Mouse (Mus musculus): ENCODE data around the gene Fcgrt.
"Not testable (repeated sequence)": the region's sequence is repeated elsewhere in the genome, so short reads cannot be mapped to it uniquely, and the experiment has no call there.

Gene Fcgrt

DNA sequence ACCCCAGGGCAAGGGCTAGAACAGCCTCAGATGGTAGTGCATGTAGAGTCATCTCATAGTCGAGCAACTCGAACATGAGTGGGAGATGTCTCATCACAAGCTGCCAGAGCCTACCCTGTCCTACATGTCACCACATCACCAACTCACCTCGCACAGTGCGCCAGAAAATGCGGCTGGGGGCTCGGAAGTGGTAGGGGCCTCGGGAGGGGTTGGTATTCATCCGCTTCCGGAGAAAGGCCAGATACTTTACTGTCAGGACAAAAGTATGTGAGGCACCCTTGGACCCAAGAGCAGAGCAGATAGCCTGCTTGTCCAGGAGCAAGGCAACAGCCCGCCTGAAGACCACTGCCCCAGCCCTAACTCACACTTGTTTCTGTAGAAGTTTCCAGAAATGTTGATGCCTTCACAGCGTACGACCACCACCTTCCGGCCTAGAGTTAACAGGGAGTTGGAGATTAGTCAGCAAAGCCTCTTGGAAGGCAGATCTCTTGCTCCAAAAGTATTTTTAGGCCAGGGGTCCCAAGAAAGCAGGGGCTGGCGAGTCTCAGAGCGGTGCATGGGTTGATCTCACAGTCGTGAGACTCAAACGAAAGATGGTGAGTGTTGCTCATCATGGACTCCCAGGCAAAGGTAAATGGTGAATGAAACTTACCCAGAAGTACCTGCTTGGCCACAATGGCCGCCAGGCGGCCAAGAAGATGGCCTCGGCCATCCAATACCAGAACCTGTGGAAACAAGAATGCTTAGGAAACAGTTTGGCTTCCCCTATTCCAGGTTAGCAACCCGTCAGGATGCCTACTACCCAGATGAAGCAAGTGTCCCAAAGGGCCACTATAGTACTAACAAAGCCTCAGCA is 23.4 kb upstream of the Fcgrt start:
- H3K27me3 ChIP-seq (ENCODE audit: insufficient read depth, low read length): no peaks in the 10 kb centered on the region
- TF ChIP-seq CTCF (conservative IDR thresholded peaks at IDR 0.05; ENCODE audit: low read length) (peak; percentile 21; the same call in 1 of the 2 replicates), POU5F1 (IDR thresholded peaks at IDR 0.05; ENCODE audit: borderline replicate concordance, low read length) (no peak), NANOG (IDR thresholded peaks at IDR 0.05; ENCODE audit: borderline replicate concordance, low read length) (no peak)
- peak overlapping the region; percentile 92 for H3K4me3 ChIP-seq (replicated peaks; ENCODE audit: low read length)
- peaks cover 45% of the 10 kb centered on the region for H3K36me3 ChIP-seq (ENCODE audit: insufficient read depth, low read length)
- H3K4me1 ChIP-seq (replicated peaks; ENCODE audit: low read depth, low read length): peaks cover 32% of the 10 kb centered on the region
- no peaks in the 10 kb centered on the region for H3K9me3 ChIP-seq (ENCODE audit: low read length)

DNA sequence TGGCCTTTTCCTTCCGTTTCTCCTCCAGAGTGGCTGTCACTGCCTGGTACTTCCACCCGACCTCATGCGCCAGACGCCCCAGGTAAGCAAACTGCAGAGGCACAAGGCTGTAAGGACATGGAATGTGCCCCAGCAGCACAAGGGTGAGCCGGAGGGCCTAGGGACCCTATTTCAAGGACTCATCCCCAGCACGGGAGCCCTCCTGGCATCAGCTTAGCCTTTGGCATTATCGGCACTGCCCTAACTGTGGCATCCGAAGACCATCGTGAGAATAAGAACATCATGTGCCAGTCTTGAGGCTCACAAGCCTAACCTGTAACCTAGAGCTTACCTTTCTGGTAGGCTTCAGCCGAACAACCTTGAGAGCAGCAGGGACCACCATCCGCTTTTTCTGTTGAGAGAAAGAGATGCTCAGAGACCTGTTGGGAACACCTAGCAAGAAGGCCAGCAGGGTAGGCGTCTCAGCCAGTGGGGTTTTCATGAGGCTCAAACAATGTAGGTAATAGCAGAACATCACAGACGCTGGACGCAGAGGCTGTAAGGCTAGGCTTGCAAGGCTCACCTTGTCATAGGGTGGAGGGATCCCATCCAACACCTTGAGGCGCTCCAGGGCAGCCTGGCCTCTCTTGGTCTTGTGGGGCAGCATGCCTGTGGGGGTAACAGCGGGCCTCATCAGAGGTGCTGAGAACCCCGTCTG is 22.6 kb upstream of the Fcgrt start:
- Histone ChIP-seq H3K27me3 (ENCODE audit: insufficient read depth, low read length) (no peaks in the 10 kb centered on the region), H3K36me3 (ENCODE audit: insufficient read depth, low read length) (peaks cover 53% of the 10 kb centered on the region), H3K4me3 (replicated peaks; ENCODE audit: low read length) (peak overlapping the region; percentile 92), H3K4me1 (replicated peaks; ENCODE audit: low read depth, low read length) (peaks cover 32% of the 10 kb centered on the region), H3K9me3 (ENCODE audit: low read length) (no peaks in the 10 kb centered on the region)
- TF ChIP-seq NANOG (IDR thresholded peaks at IDR 0.05; ENCODE audit: borderline replicate concordance, low read length) (no peak), POU5F1 (IDR thresholded peaks at IDR 0.05; ENCODE audit: borderline replicate concordance, low read length) (no peak), CTCF (conservative IDR thresholded peaks at IDR 0.05; ENCODE audit: low read length) (no peak)

DNA sequence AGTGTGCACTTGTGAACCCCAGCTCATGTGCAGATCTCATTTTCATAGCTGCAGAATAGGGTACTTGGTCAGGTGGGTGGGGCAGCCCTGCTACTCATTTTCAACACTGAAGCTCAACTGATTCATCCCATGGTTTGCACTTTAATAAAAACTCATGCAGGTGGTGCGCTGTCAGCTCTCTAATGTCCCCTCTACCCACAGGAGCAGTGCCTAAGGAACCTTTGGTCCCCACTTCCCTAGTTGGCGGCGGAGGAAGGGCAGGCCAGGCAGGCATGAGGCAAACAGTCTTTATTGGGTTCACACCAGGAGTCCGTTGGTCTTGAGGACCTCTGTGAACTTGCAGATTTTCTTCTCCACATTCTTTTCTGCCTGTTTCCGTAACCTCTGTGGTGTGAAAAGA is 22.0 kb upstream of the Fcgrt start:
- Histone ChIP-seq H3K4me1 (replicated peaks; ENCODE audit: low read depth, low read length) (peaks cover 32% of the 10 kb centered on the region), H3K4me3 (replicated peaks; ENCODE audit: low read length) (peak overlapping the region; percentile 92), H3K36me3 (ENCODE audit: insufficient read depth, low read length) (peaks cover 60% of the 10 kb centered on the region)
- H3K27me3 ChIP-seq (ENCODE audit: insufficient read depth, low read length); H3K9me3 ChIP-seq (ENCODE audit: low read length): not testable (repeated sequence)

DNA sequence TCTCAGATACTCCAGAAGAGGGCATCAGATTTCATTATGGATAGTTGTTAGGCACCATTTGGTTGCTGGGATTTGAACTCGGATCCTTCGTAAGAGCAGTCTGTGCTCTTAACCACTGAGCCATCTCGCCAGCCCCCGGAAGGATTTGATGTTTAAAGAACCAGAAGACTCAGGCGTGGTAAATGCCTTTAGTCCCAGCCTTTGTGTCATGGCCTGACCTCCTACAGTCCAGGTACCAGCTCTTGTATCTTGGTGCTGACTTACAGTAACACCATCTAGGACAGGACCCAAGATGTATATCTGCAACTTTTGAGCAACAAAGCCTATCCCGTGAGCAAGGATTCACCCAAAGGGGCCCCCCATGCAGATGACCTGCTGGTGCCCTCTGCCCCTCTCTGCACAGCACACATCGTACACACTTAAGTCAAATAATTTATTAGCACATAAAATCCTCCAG is 21.5 kb upstream of the Fcgrt start:
- no peaks in the 10 kb centered on the region for H3K9me3 ChIP-seq (ENCODE audit: low read length)
- H3K27me3 ChIP-seq (ENCODE audit: insufficient read depth, low read length): no peaks in the 10 kb centered on the region
- peaks cover 64% of the 10 kb centered on the region for H3K36me3 ChIP-seq (ENCODE audit: insufficient read depth, low read length)
- peak overlapping the region; percentile 92 for H3K4me3 ChIP-seq (replicated peaks; ENCODE audit: low read length)
- no peak for TF ChIP-seq NANOG (IDR thresholded peaks at IDR 0.05; ENCODE audit: borderline replicate concordance, low read length)
- no peak for TF ChIP-seq POU5F1 (IDR thresholded peaks at IDR 0.05; ENCODE audit: borderline replicate concordance, low read length)
- no peak for TF ChIP-seq CTCF (conservative IDR thresholded peaks at IDR 0.05; ENCODE audit: low read length)
- peaks cover 32% of the 10 kb centered on the region for H3K4me1 ChIP-seq (replicated peaks; ENCODE audit: low read depth, low read length)

DNA sequence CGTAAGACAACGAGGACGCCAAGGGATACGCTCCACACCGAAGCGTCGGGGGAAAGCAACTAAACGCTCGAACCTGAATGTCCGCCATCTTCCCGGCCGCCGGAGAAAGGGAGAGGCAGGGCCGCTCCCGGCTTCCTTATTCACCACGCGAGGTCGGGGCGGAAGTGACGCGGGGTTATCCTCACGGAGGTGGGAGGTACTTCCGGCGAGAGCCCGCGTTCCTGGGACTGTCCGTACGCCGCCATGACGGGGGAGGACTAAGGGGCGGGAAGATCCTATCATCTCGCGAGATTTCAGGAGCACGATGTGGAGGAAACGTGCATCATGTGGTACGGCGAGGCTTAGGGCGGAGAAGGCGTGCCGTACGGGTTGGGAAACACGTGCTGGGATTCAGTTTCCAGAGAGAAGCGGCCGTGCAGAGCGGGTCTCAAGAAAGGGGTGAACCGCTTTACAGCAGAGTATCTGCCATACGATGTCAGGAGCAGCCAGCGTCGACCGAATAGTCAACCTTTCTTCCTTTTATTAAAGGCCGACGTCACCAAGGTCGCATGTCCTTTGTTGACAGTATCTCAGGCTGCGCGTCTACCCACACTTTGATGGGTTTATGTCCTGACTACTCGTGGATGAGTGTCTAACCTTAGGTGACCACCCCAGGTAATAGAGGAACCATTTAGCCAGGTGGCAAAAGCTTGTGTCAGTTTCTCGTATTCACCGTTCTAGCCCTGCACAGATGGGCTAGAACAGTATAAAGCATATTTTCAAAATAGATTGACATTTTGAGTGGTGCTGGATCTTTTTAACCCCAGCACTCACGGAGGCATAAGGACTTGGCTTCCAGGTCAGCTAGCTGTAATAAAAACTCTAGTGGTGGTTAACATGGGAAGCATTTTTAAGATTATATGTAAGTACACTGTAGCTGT is 20.8 kb upstream of the Fcgrt start, which contains the start of gene Rps11:
Gene Rps11, minus strand, starts transcription at position 216 of the 920 bp plus-strand sequence.
- H3K27me3 ChIP-seq (ENCODE audit: insufficient read depth, low read length): no peaks in the 10 kb centered on the region
- H3K4me1 ChIP-seq (replicated peaks; ENCODE audit: low read depth, low read length): peaks cover 32% of the 10 kb centered on the region
- H3K36me3 ChIP-seq (ENCODE audit: insufficient read depth, low read length): peaks cover 71% of the 10 kb centered on the region
- peak within 1 kb of the TSS; percentile 98 for H3K4me3 ChIP-seq (replicated peaks; ENCODE audit: low read length)
- no peaks in the 10 kb centered on the region for H3K9me3 ChIP-seq (ENCODE audit: low read length)
- TF ChIP-seq NANOG (IDR thresholded peaks at IDR 0.05; ENCODE audit: borderline replicate concordance, low read length) (no peak), POU5F1 (IDR thresholded peaks at IDR 0.05; ENCODE audit: borderline replicate concordance, low read length) (no peak), CTCF (conservative IDR thresholded peaks at IDR 0.05; ENCODE audit: low read length) (no peak)

DNA sequence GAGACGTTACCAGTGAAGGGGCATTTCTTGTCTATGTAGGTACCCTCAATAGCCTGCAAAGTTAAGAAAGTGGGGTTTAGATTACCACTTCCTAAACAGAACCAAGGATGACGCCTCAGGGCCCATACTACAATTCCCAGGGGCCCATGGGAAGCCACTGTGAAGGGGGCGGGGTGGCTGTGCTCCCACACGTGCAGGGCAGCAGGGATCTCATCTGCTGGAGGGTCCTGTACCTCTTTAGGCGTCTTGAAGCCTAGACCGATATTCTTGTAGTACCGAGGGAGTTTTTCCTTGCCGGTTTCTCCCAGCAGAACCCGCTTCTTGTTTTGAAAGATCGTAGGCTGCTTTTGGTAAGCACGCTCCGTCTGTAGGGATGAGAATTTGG is 19.5 kb upstream of the Fcgrt start:
- TF ChIP-seq POU5F1 (IDR thresholded peaks at IDR 0.05; ENCODE audit: borderline replicate concordance, low read length): no peak
- no peak for TF ChIP-seq CTCF (conservative IDR thresholded peaks at IDR 0.05; ENCODE audit: low read length)
- no peak for TF ChIP-seq NANOG (IDR thresholded peaks at IDR 0.05; ENCODE audit: borderline replicate concordance, low read length)
- Histone ChIP-seq H3K9me3 (ENCODE audit: low read length) (no peaks in the 10 kb centered on the region), H3K27me3 (ENCODE audit: insufficient read depth, low read length) (no peaks in the 10 kb centered on the region), H3K36me3 (ENCODE audit: insufficient read depth, low read length) (peaks cover 80% of the 10 kb centered on the region), H3K4me1 (replicated peaks; ENCODE audit: low read depth, low read length) (peaks cover 45% of the 10 kb centered on the region), H3K4me3 (replicated peaks; ENCODE audit: low read length) (peak overlapping the region; percentile 98)

DNA sequence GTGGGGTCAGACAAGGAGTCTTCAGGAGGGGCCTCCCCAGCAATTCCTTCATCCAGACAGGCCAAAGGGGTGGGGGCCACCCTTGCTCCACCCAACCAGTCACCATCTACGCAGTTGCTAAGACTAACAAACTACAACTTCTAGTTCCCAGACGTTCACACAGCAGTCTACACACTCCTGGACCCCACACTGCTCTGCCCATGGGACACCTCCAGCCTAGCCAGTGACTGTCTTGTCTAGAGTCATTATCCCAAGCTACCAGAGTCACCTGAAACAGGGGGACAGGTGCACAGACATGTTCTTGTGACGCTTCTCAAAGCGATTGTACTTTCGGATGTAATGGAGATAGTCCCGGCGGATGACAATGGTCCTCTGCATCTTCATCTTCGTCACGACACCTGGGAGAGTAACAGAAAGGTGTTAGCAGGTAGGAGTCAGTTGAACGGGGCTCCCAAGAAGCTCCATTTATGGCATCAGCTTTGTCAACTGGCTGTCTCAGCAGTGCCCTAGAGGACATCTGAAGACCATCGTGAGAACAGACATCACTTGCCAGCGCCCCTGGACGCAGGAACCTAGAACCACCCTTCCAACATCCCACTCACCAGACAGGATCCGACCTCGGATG is 19.0 kb upstream of the Fcgrt start:
- Histone ChIP-seq H3K27me3 (ENCODE audit: insufficient read depth, low read length) (no peaks in the 10 kb centered on the region), H3K4me3 (replicated peaks; ENCODE audit: low read length) (peak overlapping the region; percentile 98), H3K36me3 (ENCODE audit: insufficient read depth, low read length) (peaks cover 80% of the 10 kb centered on the region), H3K4me1 (replicated peaks; ENCODE audit: low read depth, low read length) (peaks cover 50% of the 10 kb centered on the region), H3K9me3 (ENCODE audit: low read length) (no peaks in the 10 kb centered on the region)
- TF ChIP-seq CTCF (conservative IDR thresholded peaks at IDR 0.05; ENCODE audit: low read length) (no peak), POU5F1 (IDR thresholded peaks at IDR 0.05; ENCODE audit: borderline replicate concordance, low read length) (no peak), NANOG (IDR thresholded peaks at IDR 0.05; ENCODE audit: borderline replicate concordance, low read length) (no peak)

Measured in E14TG2a.4 (cell line).